Mouse (Mus musculus) hematopoietic multipotent progenitor cell, adult 10-12 weeks (in vitro differentiated cells): ENCODE results near the gene Anln. TPM values are rescaled to one million over a fixed set of nuclear protein-coding genes. Genes with fewer than 3 reads are reported as not detected.

Source experiments
- polyA plus RNA-seq: library from polyadenylated mRNA; stranded (reverse); fragments of >175 nt; gene quantifications from 2 replicates; pipeline ENCODE4 v1.2.3, GENCODE M21; 2012; ENCODE audit warnings: low replicate concordance

Anln gene
- 0.71 and 2.5 TPM in 2 replicates for polyA plus RNA-seq

GRCm38 (mm10) chr9:22389021-22389476, at the start of gene Anln:
TSS of gene Anln (minus strand) at chr9:22389188.

GRCm38 (mm10) chr9:22411002-22411857, 22.2 kb upstream of the Anln start, which contains the start of gene 9530077C05Rik:
TSS of gene 9530077C05Rik (plus strand) at chr9:22411513.

DNA sequence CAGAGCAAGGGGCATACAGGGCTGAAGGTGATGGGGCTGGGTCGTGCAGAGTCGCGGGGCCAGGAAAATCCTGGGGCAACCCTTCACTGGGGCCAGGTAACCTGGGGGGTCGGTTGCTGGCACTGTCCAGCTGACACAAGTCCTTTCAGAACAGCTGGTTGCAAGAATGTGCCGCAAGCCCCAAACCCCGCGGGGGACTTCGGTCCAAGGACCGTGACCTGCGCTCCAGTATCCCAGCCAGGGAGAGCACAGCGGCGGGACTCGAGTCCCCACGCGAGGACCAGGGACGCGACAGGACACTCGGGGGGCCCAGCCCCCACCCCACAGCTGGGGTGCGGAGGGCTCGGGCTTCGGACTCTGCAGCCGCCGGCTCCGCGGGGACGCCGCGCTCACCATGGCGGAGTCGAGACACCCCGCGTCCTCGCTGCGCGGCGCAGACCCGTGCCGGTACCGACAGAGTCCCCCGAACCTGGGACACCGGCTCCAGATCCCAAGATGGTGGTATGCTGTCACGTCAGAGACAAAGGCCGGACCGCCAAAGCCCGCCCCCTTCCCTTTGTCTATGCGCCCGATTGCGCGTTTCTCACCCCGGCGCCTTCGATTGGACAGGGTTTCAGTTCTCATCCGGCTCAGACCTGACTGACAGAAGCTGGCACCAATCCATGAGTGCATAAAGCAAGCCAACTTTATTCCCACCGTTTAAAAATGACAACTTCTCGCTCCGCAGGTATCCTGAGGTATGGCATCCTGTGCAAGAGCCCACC, 81.7 kb downstream of the Anln start, which contains the start of gene Zfp810:
Gene Zfp810, minus strand, starts transcription at position 493 of the 764 bp plus-strand sequence.

Other genes with a start within 250 kb of the Anln start
- 34.8 and 51.2 TPM in 2 replicates for gene Pigyl, start 232.3 kb downstream of the Anln start, polyA plus RNA-seq
- not detected in 2 replicates for gene Zfp872, start 201.1 kb downstream of the Anln start, polyA plus RNA-seq
- 8.2 and 8.9 TPM in 2 replicates for gene Zfp809, start 163.5 kb downstream of the Anln start, polyA plus RNA-seq
- gene Zfp599, start 129.3 kb downstream of the Anln start, polyA plus RNA-seq: 0.11 and 0.25 TPM in 2 replicates
- gene Zfp810, start 81.5 kb downstream of the Anln start, polyA plus RNA-seq: 6.7 and 7.2 TPM in 2 replicates
- 0.13 and 0.25 TPM in 2 replicates for gene 9530077C05Rik, start 22.3 kb upstream of the Anln start, polyA plus RNA-seq
- not detected in 2 replicates for gene Gm17545, start 65.1 kb upstream of the Anln start, polyA plus RNA-seq
- gene Rp9, start 80.6 kb upstream of the Anln start, polyA plus RNA-seq: 72.4 and 79.7 TPM in 2 replicates
- 1.7 and 5.3 TPM in 2 replicates for gene Bbs9, start 86.5 kb upstream of the Anln start, polyA plus RNA-seq